Mouse (Mus musculus) G1E (cell line): Measurements from ENCODE around the gene Arl5c. TPM values are rescaled to one million over a fixed set of nuclear protein-coding genes. Genes with fewer than 3 reads are reported as not detected.

Experiments
- ATAC-seq: 2 replicates; pipeline ENCODE4 v1.8.0; 2016; ENCODE audit warnings: mild to moderate bottlenecking; ENCODE audit not compliant: insufficient number of reproducible peaks, poor library complexity, low FRiP score, severe bottlenecking; ENCODE audit errors: extremely low read depth
- DNase-seq: peaks from one replicate; pipeline ENCODE4 v3.0.0; 2012; ENCODE audit warnings: low spot score
- H3K27me3 ChIP-seq: 2 replicates; pipeline ENCODE4 v1.6.1; 2012; ENCODE audit warnings: mild to moderate bottlenecking, low read length, inconsistent platforms; ENCODE audit not compliant: insufficient read depth
- H3K36me3 ChIP-seq: replicated peaks from 2 replicates; pipeline ENCODE3; 2012; ENCODE audit warnings: mild to moderate bottlenecking, inconsistent platforms
- H3K4me1 ChIP-seq: 2 replicates; pipeline ENCODE4 v1.6.1; 2012; ENCODE audit warnings: low read depth, low read length, inconsistent platforms, mixed read lengths; ENCODE audit not compliant: insufficient read depth
- H3K4me3 ChIP-seq: 2 replicates; pipeline ENCODE4 v1.5.1; 2012; ENCODE audit warnings: low read depth, mild to moderate bottlenecking, inconsistent platforms, low read length, moderate library complexity, mixed read lengths
- H3K9me3 ChIP-seq: replicated peaks from 2 replicates; pipeline ENCODE4 v1.6.1; 2012; ENCODE audit warnings: inconsistent platforms
- CTCF ChIP-seq: IDR thresholded peaks from 2 replicates; pipeline ENCODE4 v1.5.1; 2012; ENCODE audit warnings: low read depth, low read length, inconsistent platforms, mixed read lengths
- GATA1 ChIP-seq: IDR thresholded peaks from 2 replicates; pipeline ENCODE4 v1.6.1; 2012; ENCODE audit warnings: borderline replicate concordance, low read length, inconsistent platforms, mixed read lengths
- GATA2 ChIP-seq: IDR thresholded peaks from 2 replicates; pipeline ENCODE4 v1.6.1; 2012; ENCODE audit warnings: low read depth, low read length, inconsistent platforms, borderline replicate concordance
- POLR2AphosphoS5 ChIP-seq: IDR thresholded peaks from 2 replicates; pipeline ENCODE4 v1.6.1; 2012; ENCODE audit warnings: low read depth, low read length, inconsistent platforms; ENCODE audit not compliant: insufficient replicate concordance
- TAL1 ChIP-seq: conservative IDR thresholded peaks from 2 replicates; pipeline ENCODE4 v1.6.1; 2012; ENCODE audit warnings: low read depth, low read length, inconsistent platforms, mixed read lengths
- polyA plus RNA-seq: library from polyadenylated mRNA; stranded (reverse); fragments of >175 nt; gene quantifications from 2 replicates; pipeline ENCODE4 v1.2.3, GENCODE M21; 2012
- total RNA-seq, 2 experiments: library from RNA; stranded (forward) in 1 of 2; stranded (reverse) in 1 of 2; fragments of 200-1000 nt in 1 of 2; fragments of >200 nt in 1 of 2; fragmentation: Nextera tagmentation in 1 of 2; gene quantifications; 2 replicates each; pipeline ENCODE4 v1.2.3; 2014 to 2017

Gene Arl5c
- total and polyA plus RNA-seq, 3 experiments: 0.44 TPM; not detected in 2

- Histone ChIP-seq H3K36me3 (peaks cover 38% of the 10 kb centered on the region), H3K9me3 (no peaks in the 10 kb centered on the region), H3K27me3 (peaks cover 2% of the 10 kb centered on the region; the same call in 1 of the 2 replicates), H3K4me3 (peak within 1 kb of the TSS; percentile 100), H3K4me1 (peaks cover 62% of the 10 kb centered on the region)
- ATAC-seq: peak; percentile 70
- TF ChIP-seq POLR2AphosphoS5 (no peak), GATA2 (no peak), CTCF (no peak), TAL1 (no peak), GATA1 (no peak)
- DNase-seq: peak; percentile 80
These were observed 30.8 kb upstream of the Arl5c start, which contains the start of gene Rpl19 for GRCm38 (mm10) chr11:98026570-98027296. TSS of gene Rpl19 (plus strand) at chr11:98026710.

- Histone ChIP-seq H3K27me3 (peaks cover 6% of the 10 kb centered on the region), H3K4me3 (peak overlapping the region; percentile 100), H3K9me3 (no peaks in the 10 kb centered on the region), H3K4me1 (peaks cover 67% of the 10 kb centered on the region), H3K36me3 (peaks cover 35% of the 10 kb centered on the region)
- no peak for DNase-seq
- no peak for TF ChIP-seq POLR2AphosphoS5
- TF ChIP-seq GATA2: peak; percentile 34; the same call in 1 of the 2 replicates
- ATAC-seq: no peak
These were observed 30.2 kb upstream of the Arl5c start for GRCm38 (mm10) chr11:98026248-98026569.

GRCm38 (mm10) chr11:98024516-98024915 is 28.5 kb upstream of the Arl5c start:
- H3K4me1 ChIP-seq: peaks cover 68% of the 10 kb centered on the region
- DNase-seq (no peak), ATAC-seq (no peak)
- H3K27me3 ChIP-seq: peaks cover 16% of the 10 kb centered on the region
- TF ChIP-seq GATA2: no peak
- peaks cover 18% of the 10 kb centered on the region for H3K36me3 ChIP-seq
- no peaks in the 10 kb centered on the region for H3K9me3 ChIP-seq
- H3K4me3 ChIP-seq: no peak overlapping the region

GRCm38 (mm10) chr11:98022555-98023371 is 26.8 kb upstream of the Arl5c start, which contains the start of gene Cacnb1:
TSS of gene Cacnb1 (minus strand) at chr11:98023034.
- Histone ChIP-seq H3K9me3 (no peaks in the 10 kb centered on the region), H3K27me3 (peaks cover 26% of the 10 kb centered on the region), H3K36me3 (peaks cover 2% of the 10 kb centered on the region), H3K4me3 (peak within 1 kb of the TSS; percentile 78), H3K4me1 (peaks cover 63% of the 10 kb centered on the region)
- TF ChIP-seq POLR2AphosphoS5: no peak
- no peak for TF ChIP-seq TAL1
- no peak for TF ChIP-seq GATA1
- TF ChIP-seq CTCF: no peak
- TF ChIP-seq GATA2: no peak
- ATAC-seq (no peak), DNase-seq (peak; percentile 83)

- no peak for ATAC-seq
- TF ChIP-seq CTCF: no peak
- no peak for TF ChIP-seq GATA1
- no peak for TF ChIP-seq TAL1
- no peak for TF ChIP-seq POLR2AphosphoS5
- TF ChIP-seq GATA2: no peak
- Histone ChIP-seq H3K4me1 (peaks cover 63% of the 10 kb centered on the region), H3K27me3 (peaks cover 30% of the 10 kb centered on the region), H3K9me3 (no peaks in the 10 kb centered on the region), H3K4me3 (peak overlapping the region; percentile 78), H3K36me3 (no peaks in the 10 kb centered on the region)
- DNase-seq: no peak
These were observed 26.2 kb upstream of the Arl5c start for GRCm38 (mm10) chr11:98022253-98022554.

GRCm38 (mm10) chr11:98021565-98022252 is 25.7 kb upstream of the Arl5c start:
- Histone ChIP-seq H3K36me3 (no peaks in the 10 kb centered on the region), H3K4me1 (peaks cover 63% of the 10 kb centered on the region), H3K4me3 (peak overlapping the region; percentile 78), H3K27me3 (peaks cover 34% of the 10 kb centered on the region), H3K9me3 (no peaks in the 10 kb centered on the region)
- TF ChIP-seq GATA2 (no peak), TAL1 (no peak), POLR2AphosphoS5 (no peak), GATA1 (no peak), CTCF (no peak)
- peak; percentile 45 for DNase-seq
- ATAC-seq: no peak
